Mouse (Mus musculus): Measurements from ENCODE around the gene Auts2.

Auts2 gene

DNA sequence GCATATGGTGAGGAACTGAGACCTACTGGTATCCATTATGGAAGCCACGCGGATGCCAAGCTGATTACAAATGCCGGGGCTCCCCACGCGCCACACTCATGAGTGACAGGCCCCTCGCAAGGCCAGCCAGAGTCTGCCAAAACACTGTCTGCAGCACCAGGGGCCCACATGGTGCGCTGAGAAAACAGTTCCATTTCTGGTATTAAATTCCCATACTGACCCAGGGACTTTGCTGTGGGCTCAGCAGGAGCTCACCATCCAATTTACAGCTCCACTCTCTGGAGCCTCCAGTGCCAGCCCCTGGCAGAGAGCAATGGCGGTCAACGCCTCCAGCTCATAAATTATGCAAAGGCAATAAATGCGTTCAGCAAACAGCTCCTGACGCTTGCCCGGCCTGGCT, 767.9 kb downstream of the Auts2 start:
- DNase-seq, result peak; percentile 16

DNA sequence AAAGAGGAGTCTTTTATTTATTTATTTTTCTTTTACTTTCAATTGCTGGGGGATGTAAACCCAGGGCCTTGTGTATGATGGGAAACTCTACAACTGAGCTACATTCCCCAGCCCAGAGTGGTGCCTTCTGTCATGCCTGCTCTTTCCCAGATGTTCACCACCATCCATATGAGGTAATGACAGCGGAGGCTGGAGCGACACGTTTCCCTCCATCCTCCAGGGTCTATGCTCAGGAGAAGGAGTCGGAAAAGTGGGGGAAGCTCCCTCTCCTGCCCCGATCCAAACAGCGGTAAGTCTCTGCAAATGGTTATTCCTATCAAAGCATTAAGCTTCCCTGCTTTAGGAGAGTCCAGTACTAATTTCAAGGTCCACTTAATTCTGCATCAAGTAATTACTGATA, 768.4 kb downstream of the Auts2 start:
- DNase-seq, result no peak

DNA sequence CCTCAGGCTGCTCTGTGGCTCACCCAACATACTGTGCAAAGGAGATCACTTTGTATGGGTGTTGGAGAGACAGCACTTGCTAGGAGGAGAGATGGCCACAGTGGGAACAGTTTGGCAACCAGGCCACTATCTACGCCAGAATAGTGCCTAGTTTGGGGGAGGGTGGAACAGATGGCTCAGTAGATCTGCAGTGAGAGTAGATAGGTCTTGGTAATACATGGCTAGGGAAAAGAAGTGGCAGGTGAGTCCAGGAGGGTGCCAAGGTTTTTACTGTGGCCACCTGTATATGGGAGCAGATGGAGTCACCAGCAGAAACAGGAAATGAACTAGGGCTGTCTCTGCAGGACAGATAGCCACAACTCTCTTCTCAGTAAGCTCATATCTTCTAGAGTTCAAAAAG, 770.5 kb downstream of the Auts2 start:
- DNase-seq, result no peak

DNA sequence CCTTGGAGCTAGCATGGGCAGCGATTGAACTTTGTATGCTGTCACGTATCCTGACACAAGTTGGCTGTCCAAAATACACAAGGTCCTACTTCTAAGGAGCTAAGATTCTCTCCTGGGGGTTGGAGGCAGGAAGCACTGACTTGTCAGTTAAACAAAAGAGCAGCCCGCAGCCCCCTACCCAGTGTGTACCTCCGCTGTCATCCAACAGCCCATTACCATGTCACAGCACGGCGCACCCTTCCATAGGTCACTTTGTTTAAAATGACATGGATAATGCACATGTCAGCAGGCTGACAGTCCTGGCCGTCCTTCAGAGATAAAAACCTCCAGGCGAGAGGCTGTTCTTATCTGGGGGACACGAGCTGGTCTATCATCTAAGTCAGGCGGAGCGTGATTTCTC, 773.9 kb downstream of the Auts2 start:
- DNase-seq, result no peak

DNA sequence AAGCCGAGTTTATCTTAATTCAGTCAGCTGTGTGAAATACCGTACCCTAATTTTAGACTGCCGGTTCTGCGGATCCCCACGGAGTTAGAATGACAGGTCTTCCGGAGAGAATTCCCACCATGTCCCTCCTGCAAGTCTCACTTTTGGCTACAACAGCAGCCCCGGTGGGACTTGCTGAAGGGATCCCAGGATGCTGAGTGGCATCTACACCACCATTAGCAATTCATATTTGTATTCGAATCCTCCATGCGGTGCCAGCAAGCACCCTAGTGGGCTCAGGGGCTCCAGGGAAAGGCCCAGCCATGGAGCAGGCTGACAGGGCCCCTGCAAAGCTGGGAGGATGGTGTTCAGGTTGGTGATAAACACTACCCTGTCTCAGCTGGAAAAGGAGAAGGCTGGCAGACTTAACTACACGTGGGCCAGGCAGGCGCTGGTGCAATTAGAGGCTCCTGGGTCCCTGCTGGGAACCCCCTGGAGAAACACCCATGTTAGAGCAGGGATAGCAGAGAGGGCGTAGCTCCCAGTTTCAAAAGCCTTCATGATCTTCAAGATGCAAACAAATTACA, 775.4 kb downstream of the Auts2 start:
- no peak for DNase-seq

DNA sequence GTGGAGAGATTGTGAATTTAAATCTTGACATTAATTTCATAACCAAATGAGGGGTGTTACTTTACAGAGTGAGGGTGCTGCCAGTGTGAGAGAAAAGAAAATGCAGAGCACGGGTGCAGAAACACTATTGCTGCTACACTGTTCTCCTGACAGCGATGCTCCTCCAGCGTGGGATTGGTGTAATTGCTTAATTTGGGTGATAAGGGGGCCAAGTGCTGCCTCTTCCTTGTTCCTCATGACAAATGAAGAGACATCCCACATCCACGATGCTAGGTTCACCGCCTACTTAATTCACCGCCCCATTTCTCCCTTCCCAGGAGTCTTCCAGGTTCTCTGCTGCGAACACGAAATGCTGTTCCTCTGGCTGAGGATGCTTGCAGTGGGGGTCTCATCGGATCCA, 776.0 kb downstream of the Auts2 start:
- DNase-seq, result no peak

DNA sequence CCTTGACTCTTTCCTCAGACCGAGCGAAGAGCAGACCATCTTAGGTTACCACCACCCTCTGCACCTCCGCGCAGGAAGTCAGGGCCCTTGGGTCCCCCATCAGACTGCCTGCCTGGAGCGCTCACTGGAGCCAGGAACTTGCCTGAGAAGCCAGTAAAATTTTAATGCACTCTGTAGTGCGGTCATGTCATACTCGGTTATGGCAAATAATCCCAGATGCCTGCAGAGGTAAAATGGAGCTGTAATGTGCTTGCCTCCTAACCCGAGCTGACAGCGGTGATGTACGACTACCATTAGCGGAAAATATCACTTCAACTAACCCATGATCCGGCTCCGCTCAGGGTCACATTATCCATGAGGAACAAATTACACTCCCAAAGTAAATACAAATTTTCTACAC, 783.7 kb downstream of the Auts2 start:
- DNase-seq, result no peak

DNA sequence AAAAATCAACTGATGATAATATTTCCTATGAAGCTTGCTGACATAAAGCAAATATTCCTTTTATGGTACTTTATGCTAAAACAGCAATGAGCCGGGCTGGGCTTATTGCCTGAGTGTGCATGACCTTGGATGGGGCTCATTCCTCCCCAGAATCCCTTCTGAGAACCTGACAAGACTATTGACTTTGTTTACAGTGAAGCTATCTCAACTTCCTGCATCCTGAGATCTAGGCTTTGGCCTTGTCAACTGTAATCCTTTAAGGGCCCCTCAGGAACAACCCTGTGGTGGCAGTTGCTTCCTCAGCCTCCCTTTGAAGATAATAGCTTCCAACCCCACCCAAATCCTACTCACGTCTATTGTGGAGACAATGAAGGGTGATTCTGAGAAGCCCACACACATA, 792.8 kb downstream of the Auts2 start:
- no peak for DNase-seq

DNA sequence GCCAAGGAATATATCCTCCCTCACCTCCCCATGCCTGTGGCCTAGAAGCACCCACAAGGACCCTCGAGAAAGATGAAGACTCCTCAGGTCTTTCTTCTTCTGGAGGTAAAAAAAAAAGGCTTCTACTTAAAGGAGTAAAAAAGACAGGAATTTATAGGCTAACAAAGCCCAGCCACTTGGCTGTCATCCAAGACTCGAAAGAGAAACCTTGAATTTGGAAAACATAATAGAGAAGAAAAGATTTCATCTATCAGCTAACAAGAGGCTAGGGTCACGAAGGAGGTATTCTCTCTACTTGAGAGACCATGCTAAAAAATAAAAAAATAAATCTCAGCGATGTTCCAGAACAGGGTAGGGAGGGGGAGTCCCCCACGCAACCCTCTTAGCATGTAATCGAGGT, 793.9 kb downstream of the Auts2 start:
- DNase-seq, result no peak

DNA sequence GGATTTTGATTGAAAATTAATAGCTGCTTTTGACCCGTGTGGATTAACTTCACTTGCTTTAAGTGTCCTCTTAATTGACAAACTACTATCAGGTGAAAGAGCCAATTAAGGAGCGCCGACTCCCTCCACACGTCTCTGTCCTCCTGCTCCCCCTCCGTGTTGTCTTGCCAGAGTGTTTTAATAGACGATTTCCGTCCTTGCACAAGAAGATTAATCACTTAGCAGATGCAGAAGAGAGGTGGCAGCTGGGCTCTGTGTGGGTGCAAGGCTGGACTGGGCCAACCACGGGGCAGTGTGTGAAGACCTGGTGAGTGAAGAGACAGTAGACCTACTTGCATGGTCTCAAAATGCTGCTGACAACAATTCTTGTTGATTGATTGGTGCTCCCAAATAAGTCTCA, 800.1 kb downstream of the Auts2 start:
- no peak for DNase-seq

DNA sequence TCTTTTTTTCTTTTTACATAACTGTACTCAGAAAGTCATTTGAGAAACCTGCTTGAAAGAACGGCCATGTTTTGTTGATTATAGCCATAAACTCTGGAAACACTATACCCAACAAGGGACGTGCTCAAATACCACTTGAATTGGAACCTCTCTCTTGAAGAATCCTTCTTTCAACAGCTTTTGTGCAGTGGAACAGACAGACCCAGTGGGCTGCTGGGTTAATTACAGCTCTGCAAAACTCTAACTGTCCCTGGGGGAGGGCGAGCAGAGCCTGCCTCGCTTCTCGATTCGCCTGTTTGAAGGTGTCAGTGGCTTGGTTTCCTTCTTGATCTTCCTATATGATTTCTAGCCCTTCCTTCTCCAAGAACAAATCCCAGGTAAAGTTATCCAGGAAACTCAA, 805.7 kb downstream of the Auts2 start:
- DNase-seq, result no peak

DNA sequence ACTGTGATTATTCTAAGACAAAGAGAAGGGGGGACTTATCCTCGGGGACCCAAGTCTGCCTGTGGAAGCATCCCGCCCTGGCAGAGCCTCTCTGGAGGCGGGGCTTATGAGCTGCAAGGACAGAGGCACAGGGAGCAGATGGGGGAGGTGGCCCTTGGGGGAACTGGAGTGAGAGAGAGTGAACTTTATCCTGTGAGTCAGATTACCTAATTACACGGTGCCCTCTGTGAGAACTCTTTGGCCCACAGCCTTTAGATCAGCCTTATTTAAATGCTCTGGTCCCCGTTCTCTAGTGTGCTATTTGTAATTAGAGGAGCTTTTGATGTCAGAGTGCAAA, 809.9 kb downstream of the Auts2 start:
- DNase-seq, result no peak

DNA sequence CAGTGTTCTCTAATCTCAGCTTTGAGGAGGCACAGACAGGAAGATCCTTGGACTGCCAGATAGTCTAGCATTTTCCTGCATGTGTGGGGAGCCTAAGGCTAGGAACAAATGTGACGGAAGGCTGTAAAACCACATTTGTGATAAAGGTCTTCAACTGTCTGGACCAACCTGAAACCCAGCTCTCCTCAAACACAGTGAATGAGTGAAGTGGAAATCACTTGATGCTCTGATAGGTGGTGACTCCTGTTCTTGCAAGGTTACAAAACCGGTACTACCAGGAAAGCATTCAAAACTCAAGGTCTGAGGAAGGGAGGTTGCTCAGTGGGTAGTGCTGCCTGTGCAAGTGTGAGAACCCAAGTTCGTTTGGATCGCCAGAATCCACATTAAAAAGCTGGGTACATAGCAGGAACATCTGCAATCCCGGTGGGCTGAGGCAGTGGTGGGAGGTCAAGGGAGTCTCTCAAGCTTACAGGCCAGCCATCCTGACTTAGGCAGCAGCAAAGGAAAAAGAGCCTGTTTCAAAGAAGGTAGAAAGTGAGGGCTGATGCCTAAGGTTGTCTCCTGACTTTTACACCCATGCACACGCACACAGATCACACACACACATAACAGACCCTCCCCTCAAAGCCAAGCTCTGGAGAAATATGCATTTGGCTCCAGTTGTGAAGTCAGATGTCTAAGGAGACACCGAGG, 810.4 kb downstream of the Auts2 start:
- no peak for DNase-seq

DNA sequence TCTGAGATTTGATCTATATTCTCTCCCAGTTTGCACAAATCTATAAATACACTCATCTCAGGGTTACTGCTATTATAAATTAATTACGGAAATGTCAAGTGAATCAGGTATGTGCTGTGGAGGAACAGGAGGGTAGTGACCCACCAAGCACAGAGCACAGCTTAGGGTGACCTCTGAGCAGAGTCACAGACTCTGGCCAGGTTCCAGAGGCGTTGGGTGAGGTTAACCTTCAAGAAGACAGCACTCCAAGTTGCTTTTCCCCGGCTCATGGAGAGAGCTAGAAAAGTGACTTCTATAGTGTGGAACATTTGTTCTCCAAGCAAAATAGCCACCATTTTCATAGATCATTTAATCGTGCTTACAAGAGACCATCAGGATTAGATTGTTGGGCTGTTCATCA, 813.7 kb downstream of the Auts2 start:
- no peak for DNase-seq

DNA sequence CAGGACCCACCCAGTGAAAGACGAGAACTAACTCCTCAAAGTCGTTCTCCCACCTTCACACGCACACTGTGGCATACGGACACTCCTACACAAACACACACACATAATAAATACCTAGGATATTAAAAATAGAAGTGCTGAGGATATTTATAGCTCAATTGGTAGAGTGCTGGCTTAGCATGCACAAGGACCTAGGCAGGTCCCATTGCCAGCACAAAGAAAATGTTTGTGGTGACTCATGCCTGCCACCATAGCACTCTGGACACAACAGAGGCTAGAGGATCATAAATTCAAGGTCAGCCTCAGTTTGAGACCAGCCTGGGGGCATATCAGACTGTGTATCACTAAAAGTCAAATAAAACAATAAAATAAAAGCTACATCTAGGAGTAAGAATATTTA, 815.2 kb downstream of the Auts2 start:
- DNase-seq, result no peak

DNA sequence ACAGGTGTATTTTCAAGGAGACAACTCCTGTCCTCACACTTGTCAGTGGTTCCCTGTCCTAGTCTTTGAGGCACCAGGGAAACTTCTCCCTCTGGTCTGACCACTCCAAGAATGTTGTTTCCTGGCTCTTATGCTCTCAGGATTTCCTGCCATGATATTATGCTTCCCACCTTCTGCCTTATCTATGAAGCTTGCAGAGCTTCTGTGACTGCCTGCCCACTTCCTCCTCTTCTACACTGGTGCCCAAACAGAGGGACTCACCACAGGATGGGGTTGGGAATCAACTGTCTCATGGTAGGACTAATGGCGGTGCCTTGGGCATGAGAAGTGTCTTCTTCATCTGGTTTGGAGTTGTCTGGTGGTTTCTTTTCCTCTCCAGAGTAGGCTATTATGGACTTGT, 818.6 kb downstream of the Auts2 start:
- DNase-seq, result no peak

DNA sequence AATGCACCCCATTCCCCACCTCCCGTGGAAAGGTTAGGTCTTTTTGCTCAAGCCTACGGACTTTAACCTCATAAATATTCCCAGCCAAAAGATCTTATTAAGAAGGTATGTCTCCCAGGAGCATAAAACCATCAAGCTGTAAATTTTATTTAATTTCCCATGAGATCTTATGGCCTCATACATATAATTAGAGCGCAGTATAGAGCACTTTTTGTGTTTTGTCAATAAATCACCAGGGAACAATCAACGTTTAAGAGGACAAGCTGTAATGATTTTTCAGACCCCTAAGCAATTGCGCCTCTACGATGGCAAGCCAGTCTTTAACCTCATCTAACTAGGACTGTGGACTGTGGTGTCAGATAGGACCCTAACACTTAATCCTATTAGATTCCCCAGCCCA, 820.4 kb downstream of the Auts2 start:
- DNase-seq, result no peak

DNA sequence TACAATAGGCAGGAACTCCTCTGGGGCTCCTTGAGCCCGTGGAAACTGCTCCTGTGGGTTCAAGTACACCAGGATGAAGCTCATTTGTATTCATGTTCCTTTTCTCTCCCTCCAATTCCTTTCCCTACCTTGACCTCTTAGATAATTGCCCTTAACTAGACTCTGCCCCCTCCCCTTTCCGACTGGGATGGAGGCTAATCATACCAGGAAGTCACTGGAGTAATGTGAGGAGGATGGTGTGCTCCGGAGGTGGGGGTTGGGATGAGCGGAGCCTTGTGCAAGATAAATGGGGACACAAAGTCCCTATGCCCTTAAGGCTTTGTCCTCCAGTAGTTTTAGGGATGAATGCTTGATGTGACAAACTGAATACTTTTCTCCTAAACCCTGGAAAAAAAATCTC, 820.8 kb downstream of the Auts2 start:
- DNase-seq, result no peak

DNA sequence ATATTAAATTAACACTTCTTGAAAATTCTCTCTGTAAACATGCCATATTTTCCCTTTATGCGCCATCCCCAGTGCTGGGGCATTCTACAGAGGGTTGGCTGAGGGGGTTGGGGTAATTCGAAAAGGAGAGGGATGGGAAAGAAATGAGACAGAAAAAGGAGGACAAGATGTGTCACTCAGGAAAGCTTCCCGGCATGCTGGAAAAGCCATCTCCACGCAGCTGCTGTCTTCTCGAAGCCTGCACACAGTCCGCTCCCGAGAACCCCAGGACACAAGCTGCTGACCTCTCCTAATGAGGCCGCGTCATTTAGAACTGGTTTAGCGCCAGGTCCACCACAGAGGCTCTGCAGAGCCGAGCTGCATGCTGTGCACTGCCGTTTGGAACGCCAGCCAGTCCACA, 825.1 kb downstream of the Auts2 start:
- DNase-seq, result no peak

DNA sequence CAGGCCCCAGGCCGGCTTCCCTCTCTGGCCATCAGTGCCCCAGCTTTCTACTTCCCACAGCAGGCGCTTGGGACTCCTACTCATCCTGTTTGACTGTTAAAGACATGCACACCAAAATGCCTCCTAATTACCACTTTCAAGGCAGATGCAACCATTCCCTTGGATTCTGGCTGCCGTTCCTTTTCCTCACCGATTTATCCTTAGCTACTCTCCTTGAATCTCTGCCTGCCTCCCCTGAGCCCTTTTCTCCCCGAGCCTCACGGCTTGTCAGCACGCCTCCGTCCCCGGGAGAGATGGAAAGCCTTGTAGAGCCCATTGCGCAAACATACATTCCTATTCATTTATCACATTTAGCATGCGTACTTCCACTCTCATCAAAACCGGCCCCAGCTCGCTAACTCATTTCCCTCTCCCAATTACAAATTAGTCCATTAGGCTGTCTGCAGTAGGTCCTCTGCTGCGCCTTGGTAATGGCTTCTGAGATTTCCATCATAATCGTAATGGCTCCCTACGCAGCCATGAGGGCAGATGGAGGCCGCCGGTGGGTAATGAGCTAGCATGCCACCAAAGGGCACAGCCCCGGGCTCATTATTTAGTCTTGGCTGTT, 825.7 kb downstream of the Auts2 start:
- no peak for DNase-seq

DNA sequence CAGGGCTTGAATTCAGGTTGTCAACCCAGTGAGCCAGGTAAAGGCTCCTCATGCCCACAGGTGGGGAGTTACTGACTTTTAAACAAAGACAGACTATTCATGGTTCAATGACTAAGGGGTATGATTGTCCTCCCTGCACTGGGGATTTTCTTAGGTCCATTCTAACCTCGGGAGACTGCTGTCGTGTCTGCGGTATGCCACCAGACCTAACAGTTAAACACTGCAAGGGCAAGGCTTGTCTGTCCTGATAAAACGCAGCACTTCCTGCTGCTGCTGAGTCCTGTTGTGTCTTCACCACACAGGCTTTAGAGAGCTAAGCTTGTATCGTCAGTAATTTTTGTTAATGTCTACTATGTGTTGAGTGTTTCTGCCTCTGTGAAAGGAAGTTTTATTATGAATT, 828.2 kb downstream of the Auts2 start:
- DNase-seq, result no peak

DNA sequence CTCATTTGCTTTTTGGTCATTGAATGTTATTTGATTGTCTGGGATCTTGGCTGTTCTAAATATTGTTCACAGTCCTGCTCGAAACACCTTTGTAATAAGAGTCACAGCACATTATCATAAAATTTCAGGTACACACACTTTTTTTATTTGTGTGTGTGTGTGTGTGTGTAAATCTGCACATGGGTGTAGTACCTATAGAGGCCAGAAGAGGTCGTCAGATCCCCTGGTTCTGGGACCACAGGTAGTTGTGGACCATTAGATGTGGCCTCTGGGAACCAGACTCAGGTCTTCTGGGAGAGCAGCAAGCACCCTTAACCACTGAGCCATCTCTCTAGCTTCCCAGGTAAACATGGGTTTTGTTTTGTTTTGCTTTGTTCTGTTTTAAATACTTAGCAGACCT, 830.7 kb downstream of the Auts2 start:
- DNase-seq, result no peak

DNA sequence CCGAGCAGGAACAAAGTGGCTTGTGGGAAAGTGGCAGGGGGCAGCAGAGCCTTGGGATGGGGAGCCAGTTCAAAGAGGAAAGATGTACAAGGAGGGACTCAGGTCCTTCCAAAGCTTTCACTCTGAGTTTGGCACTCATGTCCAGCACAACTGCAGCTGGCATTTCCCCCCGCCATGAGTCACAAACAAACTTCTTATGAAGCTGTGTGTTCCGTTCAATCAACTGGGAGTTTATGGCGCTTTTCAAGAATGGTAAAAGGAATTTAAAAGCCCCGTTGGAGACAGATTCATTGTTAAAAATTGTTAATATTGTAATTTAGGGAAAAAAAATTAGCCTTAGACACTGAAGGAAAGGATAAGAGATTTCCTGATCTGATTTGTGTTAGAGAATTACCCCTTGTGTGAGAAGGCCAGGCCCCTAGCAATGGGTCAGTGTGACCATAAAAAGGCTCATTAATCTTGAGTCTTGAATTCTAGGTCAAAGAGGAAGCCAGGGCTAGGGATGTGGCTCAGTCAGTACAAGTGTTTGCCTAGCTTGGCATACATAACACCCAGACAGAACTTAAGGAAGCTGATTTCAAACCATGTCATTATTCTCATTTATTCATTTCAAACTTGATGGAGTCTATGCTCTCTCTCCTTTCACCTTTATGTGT, 831.5 kb downstream of the Auts2 start:
- DNase-seq, result no peak

DNA sequence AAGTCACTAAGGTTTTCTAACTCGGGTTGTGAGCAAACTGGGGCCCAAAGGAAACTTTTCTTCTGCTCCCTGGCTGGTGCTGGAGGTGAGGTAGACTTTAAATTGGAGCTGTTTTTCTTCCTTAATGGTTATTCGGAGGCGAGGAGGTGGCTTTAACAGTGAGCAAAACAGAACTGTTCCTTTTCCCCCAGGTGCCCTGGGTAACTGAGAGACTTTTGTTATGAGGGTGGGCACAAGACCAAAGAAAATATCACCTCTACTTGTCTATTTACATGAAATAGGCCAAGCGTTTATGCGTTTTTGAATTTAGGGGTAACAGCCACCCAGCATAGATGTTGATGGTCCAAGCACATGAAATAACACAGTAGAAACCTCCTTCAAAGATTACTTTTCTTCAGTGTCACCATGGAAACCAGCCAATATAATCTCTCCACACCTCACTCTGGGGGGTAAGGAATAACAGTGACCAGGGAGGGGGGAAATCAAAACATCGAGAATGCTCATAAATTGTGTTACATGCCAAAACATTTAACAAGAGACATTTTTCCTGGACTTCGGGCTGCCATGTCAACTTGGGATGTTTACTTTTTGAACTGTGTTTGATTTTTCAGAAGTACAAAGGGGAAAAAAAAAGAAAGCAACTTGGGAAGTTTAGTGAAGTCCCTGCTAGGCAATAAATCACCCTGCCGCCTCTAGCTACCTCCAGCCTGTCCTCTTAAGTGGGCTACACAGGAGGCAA, 832.2 kb downstream of the Auts2 start:
- no peak for DNase-seq
